Mouse (Mus musculus) kidney, adult 10 weeks (tissue): Measurements from ENCODE around the gene Tmem50b. TPM values are rescaled to one million over a fixed set of nuclear protein-coding genes. Genes with fewer than 3 reads are reported as not detected.

Experiments
- polyA plus RNA-seq: library from polyadenylated mRNA; stranded (reverse); fragments of 350-450 nt; fragmentation: Illumina TruSeq; extraction: RNeasy Lipid Tissue Mini Kit (QIAGEN cat#74804); gene quantifications from one replicate; pipeline ENCODE4 v1.2.3, GENCODE M21; 2014; ENCODE audit warnings: low read depth, low replicate concordance

The Tmem50b gene
- 45.9 TPM for polyA plus RNA-seq

GRCm38 (mm10) chr16:91597672-91598010 lies at the start of gene Tmem50b:
Tmem50b (minus strand) TSS chr16:91597800.

DNA sequence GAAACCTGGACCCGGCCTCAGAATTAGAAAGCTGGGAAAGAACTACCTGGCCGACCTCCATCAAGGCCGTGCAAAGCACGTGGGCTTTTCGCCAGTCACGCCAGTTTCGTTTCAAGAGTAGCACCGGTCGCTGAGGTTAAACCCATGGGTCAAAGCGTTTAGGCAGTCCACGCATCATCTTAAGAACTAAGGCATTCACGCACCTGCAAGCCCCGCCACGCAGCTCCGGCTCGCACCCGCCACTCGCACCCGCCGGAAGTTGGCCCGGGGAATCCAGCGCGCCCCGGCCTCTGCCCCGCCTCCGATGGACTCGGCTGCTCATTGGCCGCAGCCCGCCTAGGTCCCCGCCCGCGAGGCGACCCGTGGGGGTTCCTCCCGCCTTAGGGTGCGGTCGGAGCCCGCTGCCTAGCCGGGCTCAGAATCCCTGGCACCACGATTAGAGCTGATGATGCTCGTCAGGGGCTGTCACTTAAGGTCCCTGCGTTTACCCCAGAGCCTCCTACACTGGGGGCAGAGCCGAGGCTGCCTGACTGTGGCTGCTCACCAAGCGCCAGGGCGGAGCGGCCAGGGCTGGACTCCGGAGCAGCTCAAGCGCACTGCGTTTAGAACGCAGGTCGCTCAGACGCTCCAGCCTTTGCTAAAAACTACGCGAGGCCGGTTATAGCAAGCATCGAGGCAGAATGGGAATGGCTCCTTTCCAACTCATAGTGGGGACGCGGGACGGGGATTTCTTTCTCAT lies 49.2 kb upstream of the Tmem50b start, which contains the start of gene Gart:
Gene Gart, minus strand, starts transcription at position 272 of the 739 bp plus-strand sequence.

DNA sequence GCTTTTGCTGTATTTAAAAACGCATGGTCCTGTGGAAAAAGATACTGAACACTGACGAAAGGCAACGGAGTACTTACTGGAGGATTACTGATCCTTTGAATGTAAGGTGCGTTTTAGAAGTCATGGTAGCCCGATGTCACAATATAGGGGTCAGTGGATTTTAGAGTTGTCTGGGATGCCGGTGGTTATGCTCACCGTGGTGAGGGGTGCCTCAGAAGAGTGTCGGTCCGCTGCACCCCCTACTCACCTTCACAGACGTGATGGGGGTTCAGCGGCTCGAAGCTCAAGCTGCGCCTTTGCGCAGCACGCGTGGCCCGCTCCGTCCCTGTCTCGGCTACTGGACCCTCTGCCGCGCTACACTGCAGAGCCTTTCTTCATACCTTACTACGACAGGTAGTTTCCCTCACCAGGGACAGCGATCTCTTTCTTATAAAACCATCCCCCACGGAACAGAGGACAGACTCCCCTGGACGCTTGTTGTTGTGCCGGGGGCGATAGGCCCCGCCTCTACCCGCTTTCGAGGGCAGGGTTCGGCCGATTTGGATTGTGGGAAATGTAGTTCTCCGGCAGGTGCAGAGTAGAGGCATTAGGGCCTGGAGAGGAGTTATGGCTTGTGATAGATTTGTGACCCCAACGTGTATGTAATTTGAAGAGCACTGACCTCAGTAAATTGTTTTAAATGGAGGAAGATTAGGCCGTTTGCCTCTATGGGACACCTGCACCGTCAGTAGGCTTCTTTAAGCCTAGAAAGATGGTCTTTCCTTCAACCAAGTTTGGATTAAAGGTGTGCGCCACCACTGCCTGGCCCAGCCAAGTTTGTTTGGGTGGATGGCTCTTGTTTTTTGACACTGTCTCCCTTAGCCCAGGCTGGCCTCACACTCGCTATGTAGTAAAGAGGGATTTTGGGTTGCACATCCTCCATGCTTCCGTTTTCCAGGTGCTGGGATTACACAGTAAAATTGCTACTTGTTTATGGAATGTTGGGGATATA lies 21.2 kb upstream of the Tmem50b start, which contains the start of gene Dnajc28:
Gene Dnajc28, minus strand, starts transcription at position 516 of the 991 bp plus-strand sequence.

GRCm38 (mm10) chr16:91546836-91547741 lies 50.5 kb downstream of the Tmem50b start, which contains the start of gene Ifngr2:
Ifngr2 (plus strand) TSS chr16:91547072.

Other genes starting within 250 kb of the Tmem50b start
- 62.9 TPM for gene Ifnar2, start 225.0 kb downstream of the Tmem50b start, polyA plus RNA-seq
- gene Gm21970, start 206.1 kb downstream of the Tmem50b start, polyA plus RNA-seq: 5.7 TPM
- 58.5 TPM for gene Il10rb, start 191.6 kb downstream of the Tmem50b start, polyA plus RNA-seq
- gene Ifnar1, start 112.6 kb downstream of the Tmem50b start, polyA plus RNA-seq: 78.3 TPM
- gene Ifngr2, start 50.7 kb downstream of the Tmem50b start, polyA plus RNA-seq: 11.8 TPM
- 31.2 TPM for gene Dnajc28, start 21.2 kb upstream of the Tmem50b start, polyA plus RNA-seq
- 9.7 TPM for gene Gart, start 49.2 kb upstream of the Tmem50b start, polyA plus RNA-seq
- 269 TPM for gene Son, start 49.7 kb upstream of the Tmem50b start, polyA plus RNA-seq
- gene Donson, start 91.0 kb upstream of the Tmem50b start, polyA plus RNA-seq: 4.8 TPM
- gene Cryzl1, start 131.2 kb upstream of the Tmem50b start, polyA plus RNA-seq: 78.6 TPM
- 11.4 TPM for gene Itsn1, start 131.5 kb upstream of the Tmem50b start, polyA plus RNA-seq